Mouse (Mus musculus) bone marrow macrophage, adult 2 months (primary cell): ENCODE data around the gene Gbx1. TPM values are rescaled to one million over a fixed set of nuclear protein-coding genes. Genes with fewer than 3 reads are reported as not detected.

Source experiments
- H3K27ac ChIP-seq: 2 replicates; pipeline ENCODE4 v1.5.1; 2012; ENCODE audit warnings: low read depth, low read length; ENCODE audit not compliant: insufficient read depth
- H3K4me1 ChIP-seq: 2 replicates; pipeline ENCODE4 v1.6.1; 2012; ENCODE audit warnings: low read length; ENCODE audit not compliant: control insufficient read depth, insufficient read depth
- H3K4me3 ChIP-seq: 2 replicates; pipeline ENCODE4 v1.5.1; 2012; ENCODE audit warnings: mild to moderate bottlenecking, low read length, moderate library complexity; ENCODE audit not compliant: insufficient read depth
- CTCF ChIP-seq: IDR thresholded peaks from 2 replicates; pipeline ENCODE4 v1.5.1; 2012; ENCODE audit warnings: low read depth, mild to moderate bottlenecking, low read length, moderate library complexity
- POLR2A ChIP-seq: IDR thresholded peaks from 2 replicates; pipeline ENCODE4 v1.6.1; 2012; ENCODE audit warnings: mild to moderate bottlenecking, low read depth, low read length, borderline replicate concordance
- polyA plus RNA-seq: library from polyadenylated mRNA; stranded (reverse); fragments of >200 nt; gene quantifications from 2 replicates; pipeline ENCODE4 v1.2.4, GENCODE M21; 2012; ENCODE audit not compliant: missing spikeins, insufficient read depth, insufficient read length

Gene Gbx1
- polyA plus RNA-seq, 1 experiment = not detected

DNA sequence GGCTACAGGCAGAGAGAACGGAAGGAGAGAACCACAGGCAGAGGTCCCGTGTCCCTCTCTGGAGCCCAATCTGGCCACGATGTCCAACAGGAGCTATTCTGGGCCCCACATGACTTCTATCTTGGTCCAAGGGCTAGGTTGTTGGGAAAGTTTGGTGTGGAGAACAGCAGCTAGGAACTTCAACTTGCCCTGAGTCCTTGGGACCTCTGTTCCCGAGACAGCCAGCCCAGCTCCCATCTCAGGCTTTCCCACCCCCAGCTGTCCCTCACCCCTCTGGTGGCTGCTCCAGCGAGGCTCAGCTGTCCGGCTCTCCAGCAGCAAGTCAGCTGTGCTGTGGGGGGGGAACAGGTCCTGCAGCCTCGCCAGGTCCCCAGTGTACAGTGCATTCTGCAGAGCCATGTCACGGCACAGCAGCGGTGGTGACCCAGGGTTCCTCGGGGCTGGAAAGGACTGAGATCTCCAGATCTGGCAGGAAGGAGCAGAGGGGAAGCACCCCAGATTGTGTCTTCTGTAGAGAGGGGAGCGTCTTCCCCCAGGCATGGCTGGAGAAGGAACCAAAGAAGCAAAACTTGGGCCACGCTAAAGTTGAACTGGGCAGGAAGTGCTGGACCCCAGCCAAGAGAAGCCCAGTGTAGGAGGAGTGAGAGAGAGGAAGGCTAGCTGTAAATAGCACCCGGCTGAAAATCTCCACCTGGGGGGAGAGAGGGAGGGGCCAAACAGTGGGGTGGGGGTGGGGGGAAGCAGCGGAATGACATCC, 13.6 kb upstream of the Gbx1 start, which contains the start of gene Asb10:
Asb10 (minus strand) TSS at position 592 of the 757 bp plus-strand sequence.
- H3K4me1 ChIP-seq = peaks cover 21% of the 10 kb centered on the region
- peak within 1 kb of the TSS; percentile 51 for H3K4me3 ChIP-seq
- H3K27ac ChIP-seq = peak within 1 kb of the TSS; percentile 81
- TF ChIP-seq CTCF (no peak), POLR2A (no peak; the same call in 1 of the 2 replicates)

DNA sequence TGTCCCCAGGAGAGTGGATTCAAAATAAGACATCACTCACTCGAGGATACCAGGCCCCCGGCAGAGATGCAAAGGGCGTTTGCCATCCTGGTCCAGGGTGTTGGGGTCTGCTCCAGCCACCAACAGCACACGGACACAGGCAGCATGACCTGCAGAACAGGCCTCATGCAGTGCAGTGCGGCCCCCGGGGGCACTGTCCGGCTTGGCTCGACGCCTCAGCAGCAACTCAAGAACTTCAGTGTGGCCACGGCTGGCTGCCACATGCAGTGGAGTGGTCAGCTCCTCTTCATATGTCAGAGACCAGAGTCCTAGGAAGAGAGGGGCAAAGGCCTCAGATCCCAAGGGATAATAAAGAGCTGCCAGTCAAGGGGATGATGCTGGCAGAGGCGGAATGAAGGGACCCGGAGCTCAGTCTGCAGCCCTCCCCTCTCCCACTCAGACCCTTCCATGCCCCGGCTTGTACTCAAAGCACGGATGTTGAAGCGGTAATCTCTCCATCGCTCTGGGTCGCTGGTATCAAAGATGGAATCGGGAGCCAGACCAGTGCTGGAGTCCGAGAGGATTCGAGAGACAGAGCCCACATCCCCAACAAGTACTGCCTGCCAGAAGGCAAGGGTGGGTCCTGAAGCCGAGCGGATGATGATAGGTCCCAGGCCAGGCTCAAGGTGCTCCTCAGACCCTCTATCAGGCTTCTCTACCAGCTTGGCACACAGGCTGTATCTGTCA, 12.7 kb upstream of the Gbx1 start:
- TF ChIP-seq CTCF (no peak), POLR2A (no peak)
- peaks cover 21% of the 10 kb centered on the region for H3K4me1 ChIP-seq
- H3K27ac ChIP-seq = peak overlapping the region; percentile 46
- H3K4me3 ChIP-seq = peak overlapping the region; percentile 51

DNA sequence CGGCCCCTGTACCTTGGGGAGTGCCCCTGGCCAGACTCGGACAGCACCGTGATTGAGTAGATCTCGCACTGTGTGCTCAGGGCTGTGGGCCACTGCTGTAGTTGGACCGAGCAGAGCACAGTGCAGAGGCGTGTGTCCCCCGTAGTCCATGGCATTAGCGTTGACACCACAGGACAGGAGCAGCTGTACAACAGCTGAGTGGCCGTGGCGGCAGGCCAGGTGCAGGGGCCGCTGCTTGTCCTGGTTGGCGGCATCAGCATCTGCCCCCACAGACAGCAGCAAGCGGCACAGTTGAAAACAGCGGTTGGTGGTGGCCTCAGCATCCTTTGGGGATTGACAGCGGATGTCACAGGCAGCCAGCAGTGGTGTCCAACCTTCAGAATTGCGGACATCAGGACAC, 10.6 kb upstream of the Gbx1 start:
- no peak for TF ChIP-seq POLR2A
- TF ChIP-seq CTCF = no peak
- H3K4me1 ChIP-seq = peaks cover 21% of the 10 kb centered on the region
- no peak overlapping the region for H3K4me3 ChIP-seq
- no peak overlapping the region for H3K27ac ChIP-seq

DNA sequence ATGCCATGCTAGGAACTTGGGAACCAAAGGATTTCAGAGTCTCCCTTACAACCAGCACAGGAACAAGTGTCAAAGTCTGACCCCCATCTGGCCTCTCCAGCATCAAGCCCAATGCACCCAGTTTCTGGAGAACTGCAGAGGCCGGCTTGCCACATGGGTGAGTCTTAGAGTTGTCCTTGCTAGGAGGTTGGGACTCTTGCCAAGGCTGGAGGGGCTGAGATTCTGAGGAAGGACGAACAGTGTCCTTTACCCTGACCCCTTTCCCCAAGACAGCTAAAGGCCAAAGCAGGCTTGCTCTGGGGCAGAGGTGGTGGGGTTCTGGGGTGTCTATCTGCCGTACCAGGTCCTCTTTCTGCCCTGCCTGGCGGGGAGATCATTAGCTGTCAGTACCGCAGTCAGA, 9.5 kb upstream of the Gbx1 start:
- TF ChIP-seq POLR2A = no peak
- Histone ChIP-seq H3K4me1 (peaks cover 20% of the 10 kb centered on the region), H3K27ac (no peak overlapping the region), H3K4me3 (no peak overlapping the region)

DNA sequence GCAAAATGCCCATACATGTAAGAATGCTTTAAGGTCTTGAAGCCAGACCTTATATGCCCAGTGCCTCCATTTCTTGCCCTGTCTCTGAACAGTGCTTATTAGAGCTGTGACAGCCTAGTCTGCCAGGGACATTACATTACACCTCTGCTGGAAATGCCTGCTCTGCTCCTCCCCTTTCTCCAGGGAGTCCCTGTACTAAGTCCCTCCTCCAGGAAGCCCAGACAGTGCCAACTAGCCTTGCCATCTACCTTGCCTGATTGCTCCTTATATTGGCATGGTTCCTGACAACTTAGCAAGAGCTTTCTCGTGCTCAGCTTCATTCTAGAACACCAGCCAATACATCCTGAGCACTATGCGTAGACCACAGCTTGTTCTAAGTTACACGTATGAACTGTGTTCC, 8.7 kb upstream of the Gbx1 start:
- H3K4me1 ChIP-seq = peaks cover 14% of the 10 kb centered on the region
- no peak for TF ChIP-seq CTCF
- no peak for TF ChIP-seq POLR2A

DNA sequence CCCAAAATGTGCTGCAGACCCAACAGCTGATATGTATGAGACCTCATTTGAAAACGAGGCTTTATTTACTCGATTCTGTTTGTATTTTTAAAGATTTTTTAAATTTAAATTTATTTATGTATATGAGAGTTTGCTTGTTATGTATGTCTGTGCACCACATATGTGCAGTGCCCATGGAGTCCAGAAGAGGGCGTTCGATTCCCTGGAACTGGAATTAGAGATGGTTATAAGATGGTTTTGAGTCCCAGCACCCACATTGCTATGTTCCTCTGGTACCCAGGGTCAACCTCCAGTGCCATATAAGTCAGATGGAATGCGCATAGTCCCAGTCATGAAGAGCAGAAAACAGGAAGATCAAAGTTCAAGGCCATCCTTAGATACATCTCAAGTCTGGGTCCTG, 7.3 kb upstream of the Gbx1 start:
- Histone ChIP-seq H3K4me3 (no peak overlapping the region), H3K27ac (no peak overlapping the region), H3K4me1 (peaks cover 3% of the 10 kb centered on the region; the same call in 1 of the 2 replicates)
- TF ChIP-seq CTCF (no peak), POLR2A (no peak)

More for the DNA sequence above, 8.7 kb upstream of the Gbx1 start:
- Histone ChIP-seq H3K27ac (no peak overlapping the region), H3K4me3 (no peak overlapping the region)

DNA sequence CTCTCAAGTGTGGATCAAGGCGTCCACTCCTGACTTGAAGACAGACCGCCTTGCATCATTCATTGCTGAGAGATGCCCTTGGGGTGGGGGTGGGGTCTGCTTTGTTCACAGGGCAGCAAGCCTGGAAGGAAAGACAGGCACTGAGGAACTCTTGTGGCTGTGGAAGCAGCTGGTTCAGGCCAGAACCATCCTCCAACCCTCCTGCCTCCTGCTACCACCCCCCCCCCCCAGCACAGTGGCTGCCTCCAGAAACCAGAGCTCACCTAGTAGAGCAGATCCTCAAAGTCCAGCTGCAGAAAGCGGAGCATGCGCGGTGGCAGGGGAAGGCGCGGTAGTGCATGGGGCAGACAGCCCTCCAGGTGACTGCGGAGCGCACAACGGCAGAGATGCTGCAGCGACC, 6.4 kb upstream of the Gbx1 start:
- H3K4me1 ChIP-seq = no peaks in the 10 kb centered on the region
- TF ChIP-seq POLR2A = no peak
- no peak for TF ChIP-seq CTCF
- no peak overlapping the region for H3K4me3 ChIP-seq
- H3K27ac ChIP-seq = no peak overlapping the region

DNA sequence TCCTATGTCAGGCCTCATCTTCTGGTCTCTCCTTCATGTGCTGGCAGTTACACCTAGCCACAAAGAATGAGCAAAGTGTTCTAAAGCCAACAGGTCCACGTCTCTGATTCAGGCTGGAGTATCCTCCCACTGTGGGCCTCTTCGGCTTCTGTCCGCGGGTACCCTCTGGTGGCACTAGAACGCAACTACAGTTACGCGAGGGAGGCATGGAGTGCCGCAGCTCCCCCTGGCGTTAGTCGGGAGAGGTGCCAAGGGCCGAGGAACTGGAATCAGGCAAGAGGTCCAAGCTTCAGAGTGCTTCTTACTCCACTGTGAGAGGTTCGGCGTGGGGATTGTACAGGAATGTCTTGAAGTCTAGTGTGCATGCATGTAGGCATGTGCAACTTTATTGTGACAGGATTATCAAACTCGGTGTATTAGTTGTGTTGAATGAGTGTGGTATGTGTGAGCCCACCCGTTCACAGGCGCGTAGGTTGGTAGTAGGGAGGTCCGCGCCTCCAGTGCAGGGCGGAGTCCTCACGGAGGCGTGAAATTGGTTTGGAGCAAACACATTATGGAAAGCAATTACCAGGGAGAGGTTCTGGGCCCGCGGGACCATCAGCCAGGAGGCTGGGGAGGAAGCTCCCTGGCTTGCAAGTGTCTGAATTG, 3.2 kb upstream of the Gbx1 start:
- TF ChIP-seq POLR2A = no peak
- TF ChIP-seq CTCF = peak; percentile 99
- H3K27ac ChIP-seq = no peak overlapping the region

DNA sequence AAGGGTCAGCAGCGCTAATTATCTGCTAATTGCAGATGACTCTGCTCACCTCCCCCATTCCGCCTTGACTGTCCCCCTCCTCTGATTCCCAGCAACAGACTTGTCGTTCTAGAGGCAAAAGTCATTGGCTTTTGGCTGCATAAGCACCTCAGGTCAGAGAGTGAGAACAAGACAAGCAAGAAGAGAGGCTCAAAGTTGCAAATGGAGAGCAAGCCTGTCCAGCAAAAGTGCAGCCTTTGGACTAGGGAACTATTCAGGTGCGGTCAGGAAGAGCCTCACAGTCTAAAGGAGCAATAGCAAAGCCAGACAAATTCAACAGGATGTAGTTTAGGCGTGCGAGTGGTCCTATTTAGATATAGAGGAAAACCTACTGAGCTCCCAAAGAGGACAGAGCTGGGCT, 778 bp upstream of the Gbx1 start:
- Histone ChIP-seq H3K4me1 (no peaks in the 10 kb centered on the region), H3K27ac (no peak overlapping the region), H3K4me3 (no peak overlapping the region)
- TF ChIP-seq CTCF (no peak), POLR2A (no peak)

More for the DNA sequence above, 3.2 kb upstream of the Gbx1 start:
- H3K4me3 ChIP-seq = no peak overlapping the region
- no peaks in the 10 kb centered on the region for H3K4me1 ChIP-seq

DNA sequence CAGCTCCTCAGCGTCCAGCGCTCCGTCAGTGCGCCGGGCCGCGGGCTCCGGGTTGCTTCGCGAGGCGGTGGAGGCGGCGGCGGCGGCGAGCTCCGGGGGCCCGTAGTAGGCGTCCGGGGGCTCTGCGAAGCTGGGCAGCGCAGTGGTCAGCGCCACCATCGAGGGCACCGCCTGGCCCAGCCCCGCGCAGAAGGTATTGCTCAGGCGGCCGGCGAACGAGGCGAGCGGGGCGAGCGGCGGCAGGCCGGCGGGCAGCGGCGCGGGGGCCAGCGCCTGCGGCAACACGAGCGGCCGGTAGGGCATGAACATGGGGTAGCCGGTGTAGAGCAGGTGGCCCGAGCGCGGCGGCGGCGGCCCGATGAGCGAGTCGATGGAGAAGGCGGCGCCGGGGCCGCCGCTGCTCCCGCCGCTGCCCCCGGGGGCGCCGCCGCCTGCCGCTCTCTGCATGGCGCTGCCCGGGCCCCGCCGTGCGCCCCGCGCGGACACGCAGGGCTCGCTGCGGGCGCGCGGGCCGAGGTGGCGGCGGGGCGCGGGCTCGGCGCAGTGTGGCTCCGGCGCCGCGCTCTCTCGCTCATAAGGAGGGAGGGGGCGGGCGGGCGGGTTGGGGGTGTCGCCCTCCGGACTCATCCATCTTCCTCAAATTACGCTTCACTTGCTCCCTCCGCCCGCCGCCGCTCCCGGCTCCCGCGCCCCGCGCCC, 663 bp downstream of the Gbx1 start:
- Histone ChIP-seq H3K27ac (no peak overlapping the region), H3K4me3 (peak overlapping the region; percentile 12; the same call in 1 of the 2 replicates), H3K4me1 (no peaks in the 10 kb centered on the region)
- no peak for TF ChIP-seq CTCF
- TF ChIP-seq POLR2A = no peak
